Mouse (Mus musculus): ENCODE measurements around the gene Cd22. TPM values are rescaled to one million over a fixed set of nuclear protein-coding genes. Genes with fewer than 3 reads are reported as not detected.
"Not testable (repeated sequence)": the region's sequence is repeated elsewhere in the genome, so short reads cannot be mapped to it uniquely, and the experiment has no call there.

Cd22 gene
- 0.03 TPM in 1 of 2 replicates, not detected in the other for polyA plus RNA-seq (2012; ENCODE audit: insufficient read depth, low replicate concordance)

- H3K4me3 ChIP-seq (replicated peaks), result no peak within 1 kb of the TSS
- peaks cover 26% of the 10 kb centered on the region for H3K4me1 ChIP-seq
- H3K27me3 ChIP-seq (replicated peaks), result peaks cover 46% of the 10 kb centered on the region
- H3K9me3 ChIP-seq, result no peaks in the 10 kb centered on the region
- TF ChIP-seq GATA1 (IDR thresholded peaks at IDR 0.05; ENCODE audit: borderline replicate concordance, low read length) (no peak), FLI1 (IDR thresholded peaks at IDR 0.05; ENCODE audit: low read length) (no peak)
- no peaks in the 10 kb centered on the region for H3K36me3 ChIP-seq (replicated peaks; ENCODE audit: low read length)
Observed at GRCm38 (mm10) chr7:30880176-30880575, at the start of gene Cd22. Gene Cd22 (minus strand): TSS chr7:30880342.

GRCm38 (mm10) chr7:30924581-30924980 lies 44.4 kb upstream of the Cd22 start, which contains the start of gene Hamp2:
Gene Hamp2 (minus strand): TSS chr7:30924681.
- H3K27me3 ChIP-seq (replicated peaks), result peaks cover 11% of the 10 kb centered on the region
- not testable (repeated sequence) for H3K9me3 ChIP-seq; H3K36me3 ChIP-seq (replicated peaks; ENCODE audit: low read length); H3K4me3 ChIP-seq (replicated peaks); H3K4me1 ChIP-seq

GRCm38 (mm10) chr7:30924071-30924470 lies 43.9 kb upstream of the Cd22 start:
- no peak for TF ChIP-seq FLI1 (IDR thresholded peaks at IDR 0.05; ENCODE audit: low read length)
- TF ChIP-seq GATA1 (IDR thresholded peaks at IDR 0.05; ENCODE audit: borderline replicate concordance, low read length), result no peak
- H3K9me3 ChIP-seq, result no peaks in the 10 kb centered on the region

GRCm38 (mm10) chr7:30922490-30922889 lies 42.3 kb upstream of the Cd22 start:
- H3K4me1 ChIP-seq; H3K36me3 ChIP-seq (replicated peaks; ENCODE audit: low read length); H3K9me3 ChIP-seq; H3K4me3 ChIP-seq (replicated peaks): not testable (repeated sequence)
- peaks cover 17% of the 10 kb centered on the region for H3K27me3 ChIP-seq (replicated peaks)

More at GRCm38 (mm10) chr7:30924071-30924470, 43.9 kb upstream of the Cd22 start:
- Histone ChIP-seq H3K4me3 (replicated peaks) (no peak overlapping the region), H3K36me3 (replicated peaks; ENCODE audit: low read length) (no peaks in the 10 kb centered on the region), H3K4me1 (peaks cover 7% of the 10 kb centered on the region; the same call in 1 of the 2 replicates), H3K27me3 (replicated peaks) (peaks cover 11% of the 10 kb centered on the region)

GRCm38 (mm10) chr7:30920217-30920616 lies 40.1 kb upstream of the Cd22 start:
- Histone ChIP-seq H3K9me3 (no peaks in the 10 kb centered on the region), H3K36me3 (replicated peaks; ENCODE audit: low read length) (no peaks in the 10 kb centered on the region), H3K4me1 (peaks cover 10% of the 10 kb centered on the region), H3K4me3 (replicated peaks) (no peak overlapping the region), H3K27me3 (replicated peaks) (peaks cover 34% of the 10 kb centered on the region)
- TF ChIP-seq FLI1 (IDR thresholded peaks at IDR 0.05; ENCODE audit: low read length), result no peak
- no peak for TF ChIP-seq GATA1 (IDR thresholded peaks at IDR 0.05; ENCODE audit: borderline replicate concordance, low read length)

- H3K4me1 ChIP-seq, result peaks cover 10% of the 10 kb centered on the region
- TF ChIP-seq FLI1 (IDR thresholded peaks at IDR 0.05; ENCODE audit: low read length) (no peak), GATA1 (IDR thresholded peaks at IDR 0.05; ENCODE audit: borderline replicate concordance, low read length) (no peak)
- H3K4me3 ChIP-seq (replicated peaks), result no peak overlapping the region
- H3K27me3 ChIP-seq (replicated peaks), result peaks cover 58% of the 10 kb centered on the region
- H3K9me3 ChIP-seq, result no peaks in the 10 kb centered on the region
- H3K36me3 ChIP-seq (replicated peaks; ENCODE audit: low read length), result no peaks in the 10 kb centered on the region
Observed at GRCm38 (mm10) chr7:30917219-30917618, 37.1 kb upstream of the Cd22 start.

- H3K4me1 ChIP-seq, result peaks cover 10% of the 10 kb centered on the region
- no peak for TF ChIP-seq FLI1 (IDR thresholded peaks at IDR 0.05; ENCODE audit: low read length)
- TF ChIP-seq GATA1 (IDR thresholded peaks at IDR 0.05; ENCODE audit: borderline replicate concordance, low read length), result no peak
- H3K9me3 ChIP-seq, result no peaks in the 10 kb centered on the region
- H3K36me3 ChIP-seq (replicated peaks; ENCODE audit: low read length), result no peaks in the 10 kb centered on the region
- no peak overlapping the region for H3K4me3 ChIP-seq (replicated peaks)
- peaks cover 60% of the 10 kb centered on the region for H3K27me3 ChIP-seq (replicated peaks)
Observed at GRCm38 (mm10) chr7:30916713-30917112, 36.6 kb upstream of the Cd22 start.

- no peak for TF ChIP-seq FLI1 (IDR thresholded peaks at IDR 0.05; ENCODE audit: low read length)
- no peak for TF ChIP-seq GATA1 (IDR thresholded peaks at IDR 0.05; ENCODE audit: borderline replicate concordance, low read length)
- Histone ChIP-seq H3K36me3 (replicated peaks; ENCODE audit: low read length) (no peaks in the 10 kb centered on the region), H3K9me3 (no peaks in the 10 kb centered on the region), H3K27me3 (replicated peaks) (peaks cover 72% of the 10 kb centered on the region), H3K4me3 (replicated peaks) (peak within 1 kb of the TSS; percentile 18), H3K4me1 (peaks cover 10% of the 10 kb centered on the region)
Observed at GRCm38 (mm10) chr7:30914732-30915131, 34.6 kb upstream of the Cd22 start, which contains the start of gene Mag. Gene Mag (minus strand): TSS chr7:30914873.

GRCm38 (mm10) chr7:30909773-30910172 lies 29.6 kb upstream of the Cd22 start:
- peaks cover 77% of the 10 kb centered on the region for H3K27me3 ChIP-seq (replicated peaks)
- H3K4me3 ChIP-seq (replicated peaks), result no peak overlapping the region
- H3K9me3 ChIP-seq, result no peaks in the 10 kb centered on the region
- H3K4me1 ChIP-seq, result peaks cover 21% of the 10 kb centered on the region
- TF ChIP-seq GATA1 (IDR thresholded peaks at IDR 0.05; ENCODE audit: borderline replicate concordance, low read length), result no peak
- TF ChIP-seq FLI1 (IDR thresholded peaks at IDR 0.05; ENCODE audit: low read length), result no peak
- H3K36me3 ChIP-seq (replicated peaks; ENCODE audit: low read length), result no peaks in the 10 kb centered on the region

GRCm38 (mm10) chr7:30908992-30909431 lies 28.9 kb upstream of the Cd22 start:
- peaks cover 21% of the 10 kb centered on the region for H3K4me1 ChIP-seq
- H3K9me3 ChIP-seq, result no peaks in the 10 kb centered on the region
- TF ChIP-seq GATA1 (IDR thresholded peaks at IDR 0.05; ENCODE audit: borderline replicate concordance, low read length) (no peak), FLI1 (IDR thresholded peaks at IDR 0.05; ENCODE audit: low read length) (no peak)
- H3K27me3 ChIP-seq (replicated peaks), result peaks cover 72% of the 10 kb centered on the region
- peak overlapping the region; percentile 86 for H3K4me3 ChIP-seq (replicated peaks)
- H3K36me3 ChIP-seq (replicated peaks; ENCODE audit: low read length), result no peaks in the 10 kb centered on the region

Measured in megakaryocyte, embryonic 14.5 days (primary cell).